Mouse (Mus musculus): ENCODE measurements around the gene Pecr. TPM values are rescaled to one million over a fixed set of nuclear protein-coding genes. Genes with fewer than 3 reads are reported as not detected.
"Not testable (repeated sequence)": the region's sequence is repeated elsewhere in the genome, so short reads cannot be mapped to it uniquely, and the experiment has no call there.

Gene Pecr
- polyA plus RNA-seq, 2 experiments from 2014 or later, result 3.8 to 4.1 TPM

DNA sequence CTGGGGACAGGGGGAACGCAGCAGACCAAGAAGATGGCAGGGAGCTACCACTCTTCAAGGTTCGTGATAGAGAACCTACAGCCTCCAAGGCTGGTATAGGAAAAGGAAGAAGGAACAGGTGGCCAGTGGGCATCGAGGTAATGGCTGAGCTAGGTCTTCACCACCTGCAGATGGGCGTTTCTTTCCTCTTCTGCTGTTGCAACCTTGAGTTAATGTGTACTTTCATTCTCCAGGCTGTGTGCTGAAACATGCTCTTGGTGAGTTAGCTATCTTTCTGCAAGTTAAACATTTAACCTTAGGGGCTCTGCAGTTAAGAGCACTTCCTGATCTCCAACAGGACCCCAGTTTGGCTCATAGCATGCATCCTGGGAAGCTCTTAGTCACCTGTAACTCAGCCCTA, 3.8 kb upstream of the Pecr start:
- ATAC-seq, result no peak

DNA sequence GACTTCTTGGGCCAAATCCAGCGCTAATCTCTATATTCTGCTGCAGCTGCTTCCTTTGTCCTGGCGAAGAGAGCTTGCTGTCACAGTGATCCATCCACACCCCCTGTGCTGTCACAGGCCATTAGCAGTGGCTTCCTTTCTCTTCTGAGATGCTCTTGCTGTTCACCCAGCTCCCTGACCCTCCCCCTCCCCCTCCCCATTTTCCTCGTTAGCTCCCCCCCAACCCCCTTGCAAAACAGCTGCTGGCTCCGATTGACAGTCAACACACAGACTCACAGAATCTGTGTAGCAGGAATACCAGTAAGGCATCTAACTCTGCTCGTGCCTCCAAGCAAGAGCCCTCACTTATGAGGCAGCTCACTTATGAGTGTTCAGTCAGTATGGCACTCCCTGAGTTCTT, 2.8 kb upstream of the Pecr start:
- ATAC-seq, result no peak

DNA sequence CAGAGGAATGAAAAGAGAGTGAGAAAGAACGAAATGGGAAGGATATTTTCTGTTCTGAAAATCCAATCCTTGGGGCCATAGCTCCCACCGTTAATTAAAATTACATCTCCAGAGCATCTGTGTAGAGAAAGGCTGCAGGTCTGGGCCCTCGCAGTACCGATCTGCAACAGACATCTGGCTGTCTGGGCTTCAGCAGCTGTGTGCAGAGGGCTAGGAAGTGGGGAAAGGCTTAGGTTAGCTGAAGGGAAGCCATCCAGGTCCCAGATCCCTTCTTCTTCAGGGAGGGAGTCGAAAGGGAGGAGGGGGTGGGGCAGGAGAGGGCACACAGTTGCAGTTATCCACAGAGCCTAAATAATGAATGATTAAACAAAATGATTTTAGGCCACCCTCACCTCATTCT, 425 bp upstream of the Pecr start:
- ATAC-seq, result peak; percentile 18

DNA sequence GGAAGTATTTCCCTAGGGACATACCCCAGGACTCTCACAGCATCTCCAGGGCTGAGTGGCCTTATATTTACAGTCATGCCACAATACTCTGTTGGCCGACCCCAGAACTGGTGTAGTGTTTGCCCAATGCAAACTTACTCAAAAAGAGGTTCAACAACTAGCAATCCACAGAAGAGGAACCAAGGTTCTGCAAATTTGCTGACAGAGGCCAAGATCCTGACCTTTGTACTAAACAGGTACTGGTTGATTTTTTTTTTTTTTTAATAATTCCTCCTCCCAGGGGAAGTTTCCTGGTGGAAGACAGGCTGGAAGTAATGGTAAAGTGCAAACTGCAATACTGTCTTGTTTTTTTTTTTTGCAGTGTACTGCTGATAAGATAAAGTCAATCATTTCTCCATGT, 1.5 kb downstream of the Pecr start:
- ATAC-seq, result no peak

DNA sequence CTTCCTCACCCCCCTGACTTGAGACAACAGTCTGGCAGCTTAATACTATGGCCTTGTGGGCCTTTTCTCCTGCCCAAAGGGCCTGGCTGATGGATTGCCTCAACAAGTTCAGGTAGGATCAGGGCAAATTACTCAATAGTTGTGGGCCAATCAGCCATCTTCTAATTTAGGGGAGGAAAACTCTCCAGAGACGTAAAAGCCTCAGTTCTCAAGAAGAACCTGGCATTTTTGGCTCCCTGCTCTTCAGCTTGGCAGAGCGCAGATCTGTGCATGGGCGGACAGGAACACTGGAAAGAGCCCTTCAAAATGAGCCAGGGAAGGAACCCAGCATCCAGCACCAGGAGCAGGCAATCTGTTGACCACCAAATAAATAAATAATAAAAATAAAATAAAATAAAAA, 6.0 kb downstream of the Pecr start:
- no peak for ATAC-seq

DNA sequence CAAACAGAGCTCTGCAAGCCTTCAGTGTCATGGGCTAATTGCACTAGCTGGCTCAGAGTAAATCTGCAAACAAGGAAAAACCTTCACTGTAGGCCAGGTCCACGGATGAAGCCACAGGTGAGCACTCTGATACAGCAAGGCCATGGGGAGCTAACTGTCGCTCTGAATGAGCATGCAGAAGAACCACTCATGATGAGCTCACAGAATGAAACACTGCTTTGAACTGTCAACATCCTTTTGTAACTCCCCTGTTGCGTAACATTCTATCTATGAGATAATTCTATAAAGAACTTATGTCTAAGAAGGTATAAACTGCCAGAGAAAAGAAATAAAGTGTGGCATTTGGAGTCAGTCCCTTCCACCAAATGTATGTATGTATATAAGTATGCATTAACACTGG, 21.0 kb downstream of the Pecr start:
- ATAC-seq, result no peak

DNA sequence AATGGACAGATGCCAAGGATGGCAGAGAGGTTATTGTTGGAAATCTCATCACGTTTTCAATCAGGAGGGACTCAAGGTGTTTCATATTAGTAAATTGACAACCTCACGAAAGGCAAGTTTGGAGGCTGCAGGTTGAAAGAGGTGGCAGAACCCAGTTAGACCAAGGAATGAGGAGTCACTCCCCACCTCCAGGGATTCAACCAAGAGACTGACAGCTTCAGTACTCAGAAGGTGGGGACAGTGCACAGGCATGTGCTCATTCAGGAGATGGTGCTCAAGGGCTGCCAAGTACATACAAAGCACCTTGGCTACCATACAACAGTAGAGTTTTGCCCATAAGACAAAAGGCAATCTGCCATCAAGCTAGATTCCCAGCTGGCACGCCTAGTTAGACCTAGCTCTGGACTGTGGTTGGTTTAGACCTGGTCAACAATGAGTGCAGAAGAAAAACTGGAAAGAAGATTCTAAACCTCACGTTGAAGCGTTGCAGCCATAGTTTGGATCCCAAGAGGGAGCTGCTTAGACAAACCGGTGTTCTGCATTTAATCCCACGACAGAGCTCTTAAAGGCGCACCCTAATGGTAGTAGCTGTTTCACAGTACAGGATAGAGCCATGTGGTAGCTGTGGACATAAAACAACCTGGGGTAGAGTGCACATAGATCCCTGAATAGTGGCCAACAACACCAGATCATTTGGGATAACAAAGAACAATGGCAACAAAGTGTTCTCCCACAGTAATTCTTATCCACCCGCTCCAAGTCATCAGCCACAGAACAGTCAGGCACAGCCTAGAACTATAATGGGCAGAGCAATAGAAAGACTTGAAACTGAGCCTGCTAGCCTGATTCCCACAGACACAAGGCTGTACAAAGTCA, 27.5 kb downstream of the Pecr start:
- ATAC-seq, result no peak

DNA sequence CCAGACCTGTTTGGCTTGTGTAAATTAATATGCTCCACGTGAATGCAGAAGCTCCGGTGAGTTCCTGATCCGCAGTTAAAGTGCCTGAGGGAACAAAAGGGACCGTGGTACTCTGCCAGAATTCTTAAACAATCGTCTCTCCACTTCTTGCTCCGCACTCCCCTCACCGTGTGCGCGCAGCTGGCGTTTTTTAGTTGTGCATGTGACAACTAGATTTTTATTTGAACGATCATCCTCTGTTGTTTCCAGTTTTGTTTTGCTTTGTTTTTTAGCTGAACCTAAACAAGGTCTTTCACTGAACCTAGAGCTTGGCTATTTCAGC, 28.3 kb downstream of the Pecr start:
- ATAC-seq, result no peak

DNA sequence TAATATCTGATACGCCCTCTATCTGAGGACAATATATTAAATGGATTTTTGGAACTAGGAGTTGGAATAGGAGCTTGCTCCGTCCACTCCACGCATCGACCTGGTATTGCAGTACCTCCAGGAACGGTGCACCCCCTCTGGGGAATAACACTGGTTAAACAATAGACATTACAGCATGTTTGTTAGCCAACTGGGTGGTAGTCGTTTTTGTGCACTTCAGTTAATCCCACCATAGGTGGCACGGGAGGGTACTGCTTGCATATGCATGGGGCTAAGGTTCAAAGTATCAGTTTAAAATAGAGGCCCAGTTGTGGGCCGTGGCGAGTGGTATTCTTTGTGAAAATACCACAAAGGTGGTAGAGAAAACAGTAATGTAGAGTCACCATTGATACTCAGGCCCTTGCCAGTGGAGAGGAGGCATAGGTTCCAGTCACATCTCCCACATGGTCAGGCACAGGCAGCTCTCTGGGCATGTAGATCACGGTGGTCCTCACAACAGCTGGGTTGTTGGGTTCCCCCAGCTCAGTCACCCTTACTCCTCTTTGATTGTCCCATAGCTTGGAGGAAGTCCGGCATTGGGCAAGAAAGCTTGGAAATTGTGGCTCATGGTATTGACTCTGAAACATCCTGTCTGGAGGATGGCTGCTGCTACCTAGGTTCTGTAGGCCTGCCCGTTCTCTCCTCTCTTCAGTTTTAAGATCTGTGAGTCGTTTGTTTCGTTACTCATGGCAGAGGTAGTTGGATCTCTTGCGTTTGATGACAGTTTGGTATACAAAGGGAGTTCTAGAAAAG, 28.9 kb downstream of the Pecr start:
- peak; percentile 59 for ATAC-seq

DNA sequence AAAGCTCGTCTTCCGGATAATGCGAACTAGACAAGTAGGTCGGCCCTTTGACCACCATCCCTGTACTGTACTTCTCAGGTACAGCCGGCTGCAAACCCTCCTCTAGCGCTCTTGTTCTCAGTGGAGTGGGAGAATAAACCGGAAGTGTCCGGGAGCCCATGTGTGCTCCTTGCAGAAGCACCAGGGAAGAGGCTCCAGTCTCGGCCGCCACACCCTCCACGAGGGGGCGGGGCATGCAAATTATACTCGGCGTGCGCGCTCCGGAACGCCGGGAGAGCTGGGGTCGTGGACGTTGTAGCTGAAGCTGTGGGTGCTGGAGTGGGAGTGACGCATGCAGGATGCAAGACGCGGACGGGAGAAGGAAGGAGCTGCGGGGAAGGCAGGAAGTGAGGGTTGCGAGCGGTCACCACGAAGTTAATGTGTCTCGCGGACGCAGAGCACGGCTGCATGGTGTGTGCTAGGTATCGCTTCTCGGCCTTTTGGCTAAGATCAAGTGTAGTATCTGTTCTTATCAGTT, 29.5 kb downstream of the Pecr start:
- ATAC-seq, result peak; percentile 89

DNA sequence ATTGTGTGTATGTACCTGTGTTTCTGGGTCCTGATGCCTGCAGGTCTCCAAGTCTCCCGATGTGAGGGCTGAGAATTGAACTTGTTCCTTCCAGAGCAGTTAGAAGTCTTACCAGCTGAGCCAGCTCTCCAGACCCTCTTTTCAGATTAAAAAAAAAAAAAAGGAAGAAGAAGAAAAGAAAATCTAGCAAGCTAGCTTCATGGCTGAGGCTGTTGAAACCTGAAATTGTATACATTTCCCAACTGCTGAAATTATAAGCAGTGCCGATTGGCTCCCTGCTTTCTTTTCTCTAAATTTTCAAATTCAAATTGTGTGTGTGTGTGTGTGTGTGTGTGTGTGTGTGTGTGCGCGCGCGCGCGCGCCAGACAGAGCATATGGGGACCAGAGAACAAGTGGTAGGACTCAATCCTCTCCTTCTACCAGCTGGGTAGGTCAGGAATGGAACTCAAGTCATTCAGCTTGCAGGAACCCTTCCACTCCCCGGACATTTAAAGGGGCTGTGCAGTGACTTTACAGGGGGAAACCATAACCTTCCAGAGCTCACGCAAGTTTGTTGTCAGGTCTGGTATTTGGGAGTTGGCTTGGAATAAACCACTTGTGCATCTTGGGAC, 30.1 kb downstream of the Pecr start:
- ATAC-seq, result no peak

DNA sequence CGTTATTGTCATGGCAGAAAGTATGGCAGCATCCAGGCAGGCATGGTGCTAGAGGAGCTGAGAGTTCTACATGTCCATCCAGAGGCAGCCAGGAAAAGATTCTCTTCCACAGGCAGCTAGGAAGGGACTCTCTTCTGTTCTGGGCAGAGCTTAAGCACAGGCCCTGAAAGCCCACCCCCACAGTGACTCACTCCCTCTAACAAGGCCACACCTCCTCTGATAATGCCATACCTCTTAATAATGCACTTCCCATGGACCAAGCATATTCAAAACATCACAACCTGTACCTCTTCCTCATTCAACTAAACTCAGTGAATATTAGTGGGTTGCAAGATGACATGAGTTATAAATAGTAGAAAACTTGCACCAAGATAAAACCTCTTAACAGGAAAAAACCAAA, 32.3 kb downstream of the Pecr start:
- no peak for ATAC-seq

DNA sequence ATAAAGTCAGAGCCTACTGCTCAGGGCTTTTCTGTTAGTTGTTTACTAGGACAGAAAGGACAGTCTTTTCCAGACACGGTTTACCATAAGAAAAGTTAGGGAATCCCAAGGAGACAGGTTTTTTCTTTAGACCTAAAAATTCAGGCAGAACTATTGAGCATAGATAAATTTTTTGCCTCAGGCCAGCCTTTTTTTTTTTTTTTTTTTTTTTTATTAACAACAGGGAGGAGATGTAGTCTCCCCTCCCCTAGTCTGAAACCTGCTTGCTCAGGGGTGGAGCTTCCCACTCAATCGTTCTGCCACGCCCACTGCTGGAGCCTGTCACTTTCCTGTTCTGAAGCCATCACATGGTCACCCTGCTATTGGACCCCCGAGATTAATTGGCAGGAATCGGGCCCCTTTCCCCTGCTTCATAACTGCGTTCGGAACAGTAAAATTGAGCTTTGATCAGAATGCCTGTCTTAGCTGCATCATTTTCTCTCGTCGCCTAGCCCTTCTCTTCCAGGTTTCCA, 35.8 kb downstream of the Pecr start:
- not testable (repeated sequence) for ATAC-seq

DNA sequence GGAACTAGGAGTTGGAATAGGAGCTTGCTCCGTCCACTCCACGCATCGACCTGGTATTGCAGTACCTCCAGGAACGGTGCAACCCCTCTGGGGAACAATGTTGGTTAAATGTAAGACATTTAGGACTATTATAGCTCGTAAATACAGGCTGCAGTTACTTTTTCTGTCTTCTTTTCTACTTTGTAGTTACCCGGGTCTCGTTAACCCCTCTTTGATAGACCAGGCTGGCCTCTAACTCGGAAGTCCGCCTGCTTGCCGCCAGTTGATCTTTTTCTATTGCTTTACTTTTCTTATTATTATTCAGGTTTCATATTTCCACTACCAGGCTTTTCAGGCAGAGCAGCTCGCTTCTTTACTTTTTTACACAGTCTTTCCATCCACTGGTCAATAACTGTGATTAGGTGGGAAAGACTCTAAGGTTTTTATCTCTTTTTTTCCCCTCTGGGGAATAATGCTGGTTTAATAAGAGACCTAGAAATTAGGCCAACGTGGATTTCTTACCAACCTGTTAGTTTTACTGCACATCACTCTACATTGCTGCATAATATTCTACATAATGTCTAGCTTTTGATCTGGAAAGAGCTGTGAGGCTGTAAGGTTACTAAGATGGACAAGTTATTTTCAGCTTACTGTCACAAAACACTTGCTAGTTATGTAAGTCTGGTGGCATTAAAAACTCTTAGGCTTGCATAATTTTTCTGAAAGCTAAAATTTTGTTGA, 39.6 kb downstream of the Pecr start:
- ATAC-seq, result peak; percentile 44

DNA sequence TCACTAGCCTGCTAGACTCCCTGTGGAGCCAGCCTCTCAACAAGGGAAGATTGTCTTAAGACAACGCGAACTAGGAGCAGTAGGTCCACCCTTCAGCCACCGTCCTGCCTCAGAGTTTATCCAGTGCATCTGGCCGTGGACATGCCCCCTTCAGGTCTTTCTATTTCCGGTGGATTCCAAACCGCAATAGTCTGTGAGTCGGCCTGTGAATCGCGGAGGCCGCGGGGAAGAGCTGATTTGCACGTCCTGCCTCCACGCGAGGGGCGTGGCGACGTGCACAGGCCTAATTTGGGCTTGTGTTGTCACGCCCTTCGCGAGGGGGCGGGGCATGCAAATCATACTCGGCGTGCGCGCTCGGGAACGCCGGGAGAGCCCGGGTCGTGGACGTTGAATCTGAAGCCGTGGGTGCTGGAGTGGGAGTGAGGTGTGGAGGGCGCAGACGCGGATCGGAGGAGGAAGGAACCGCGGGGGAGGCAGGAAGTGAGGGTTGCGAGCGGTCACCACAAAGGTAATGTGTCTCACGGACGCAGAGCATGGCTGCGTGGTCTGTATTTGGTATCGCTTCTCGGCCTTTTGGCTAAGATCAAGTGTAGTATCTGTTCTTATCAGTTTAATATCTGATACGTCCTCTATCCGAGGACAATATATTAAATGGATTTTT, 40.3 kb downstream of the Pecr start:
- peak; percentile 96 for ATAC-seq

DNA sequence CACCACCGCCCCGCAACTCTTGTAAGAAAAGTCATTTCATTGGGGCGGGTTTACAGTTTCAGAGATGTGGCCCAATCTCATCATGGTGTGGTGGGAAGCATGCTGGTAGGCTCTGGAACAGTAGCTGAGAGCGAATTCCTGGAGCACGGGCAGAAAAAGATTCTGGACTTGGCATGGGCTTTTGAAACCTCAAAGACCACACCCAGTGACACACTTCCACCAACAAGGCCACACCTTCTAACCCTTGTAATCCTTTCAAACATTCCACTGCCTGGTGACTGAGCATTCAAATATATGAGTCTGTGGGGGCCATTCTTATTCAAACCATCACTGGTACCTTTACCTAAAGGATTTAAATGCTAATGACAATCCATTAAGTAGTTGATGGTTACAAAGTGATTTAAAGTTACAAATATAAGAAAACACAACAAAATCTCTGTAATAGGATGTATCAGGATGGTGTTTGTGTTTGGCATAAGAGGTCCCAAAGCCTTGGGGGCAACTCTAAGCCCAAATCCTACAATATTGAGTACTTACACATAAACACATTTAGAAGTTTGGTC, 41.5 kb downstream of the Pecr start:
- ATAC-seq, result no peak

DNA sequence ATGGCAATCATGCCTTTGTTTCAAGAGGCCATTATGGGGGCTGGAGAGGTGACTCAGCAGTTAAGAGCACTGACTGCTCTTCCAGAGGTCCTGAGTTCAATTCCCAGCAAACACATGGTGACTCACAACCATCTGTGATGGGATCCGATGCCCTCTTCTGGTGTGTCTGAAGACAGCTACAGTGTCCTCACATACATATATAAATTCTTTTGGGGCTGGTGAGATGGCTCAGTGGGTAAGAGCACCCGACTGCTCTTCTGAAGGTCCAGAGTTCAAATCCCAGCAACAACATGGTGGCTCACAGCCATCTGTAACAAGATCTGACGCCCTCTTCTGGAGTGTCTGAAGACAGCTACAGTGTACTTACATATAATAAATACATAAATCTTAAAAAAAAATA, 45.0 kb downstream of the Pecr start:
- ATAC-seq, result not testable (repeated sequence)

DNA sequence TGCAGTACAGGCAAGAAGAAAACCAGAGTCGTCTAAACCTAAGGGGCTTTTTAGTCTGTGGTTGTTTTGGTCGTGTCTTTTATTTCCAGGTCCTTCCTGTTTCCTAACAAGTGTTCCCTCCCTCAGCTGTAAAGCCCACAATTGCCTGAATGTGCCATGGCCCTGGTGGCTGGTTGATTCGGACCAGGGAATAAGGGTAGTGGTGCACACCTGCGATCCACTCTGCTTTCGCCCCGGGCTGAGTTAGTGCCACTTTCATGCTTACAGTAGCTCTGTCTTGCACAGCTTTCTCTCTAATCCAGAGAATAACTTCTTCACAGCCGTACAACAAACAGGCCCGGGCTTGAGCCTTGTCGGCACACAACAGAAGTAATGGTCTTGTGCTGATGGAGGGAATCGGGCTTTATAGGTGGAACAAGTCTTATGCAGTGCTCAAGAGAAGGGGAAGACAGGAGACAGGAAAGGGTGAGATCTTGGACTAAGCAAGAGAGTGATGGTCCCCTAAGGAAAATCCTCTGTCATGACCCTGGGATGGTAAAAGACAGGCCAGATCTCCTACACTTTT, 46.0 kb downstream of the Pecr start:
- ATAC-seq, result no peak

DNA sequence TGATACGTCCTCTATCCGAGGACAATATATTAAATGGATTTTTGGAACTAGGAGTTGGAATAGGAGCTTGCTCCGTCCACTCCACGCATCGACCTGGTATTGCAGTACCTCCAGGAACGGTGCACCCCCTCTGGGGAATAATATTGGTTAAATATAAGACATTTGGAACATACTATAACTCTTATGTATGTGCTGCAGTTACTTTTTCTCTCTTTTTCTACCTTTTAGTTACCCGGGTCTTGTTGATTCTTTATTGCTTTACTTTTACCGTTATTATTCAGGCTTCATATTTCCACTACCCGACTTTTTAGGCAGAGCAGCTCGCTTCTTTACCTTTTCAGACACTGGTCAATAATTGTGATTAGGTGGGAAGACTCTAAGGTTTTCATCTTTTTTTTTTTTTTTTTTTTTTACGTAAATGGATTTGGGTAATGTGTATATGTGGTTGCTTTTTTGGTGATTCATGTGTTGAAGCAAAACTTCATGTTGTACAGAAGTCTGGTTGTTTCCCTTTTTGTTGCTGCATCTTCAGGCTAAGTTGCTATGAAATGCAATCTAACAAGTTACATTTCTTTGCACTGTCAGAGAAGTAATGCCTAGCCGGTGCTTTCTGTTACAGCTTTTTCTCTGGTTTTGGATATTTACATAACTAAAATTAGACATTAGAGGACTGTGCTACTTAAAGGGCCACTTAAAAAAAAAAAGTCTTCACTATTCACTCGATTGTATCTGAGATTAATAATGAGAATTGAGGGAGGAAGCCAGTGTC, 46.9 kb downstream of the Pecr start:
- peak; percentile 16 for ATAC-seq

DNA sequence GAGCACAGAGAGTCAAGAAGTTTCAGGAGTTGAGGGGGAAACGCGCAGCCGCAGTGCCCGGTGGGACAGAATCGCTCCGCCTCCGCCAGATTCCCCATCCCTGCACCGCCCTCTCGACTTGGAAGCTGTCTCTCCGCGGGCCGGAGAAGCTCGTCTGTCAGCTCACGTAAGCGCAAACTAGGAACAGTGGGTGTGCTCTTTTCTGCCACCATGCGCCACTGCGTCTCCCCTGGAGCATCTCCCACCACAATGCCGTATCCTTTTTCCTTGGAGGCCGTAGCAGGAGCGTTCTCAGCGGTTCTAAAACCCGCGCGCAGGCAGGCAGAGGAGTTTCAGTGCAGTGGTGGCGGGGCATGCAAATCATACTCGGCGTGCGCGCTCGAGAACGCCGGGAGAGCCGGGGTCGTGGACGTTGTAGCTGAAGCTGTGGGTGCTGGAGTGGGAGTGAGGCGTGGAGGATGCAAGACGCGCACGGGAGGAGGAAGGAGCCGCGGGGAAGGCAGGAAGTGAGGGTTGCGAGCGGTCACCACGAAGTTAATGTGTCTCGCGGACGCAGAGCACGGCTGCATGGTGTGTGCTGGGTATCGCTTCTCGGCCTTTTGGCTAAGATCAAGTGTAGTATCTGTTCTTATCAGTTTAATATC, 47.6 kb downstream of the Pecr start:
- peak; percentile 75 for ATAC-seq

All from CD4-positive, CD25-positive, alpha-beta regulatory T cell, adult 4 months (primary cell).